Mouse (Mus musculus) ovary, postnatal 36 days (tissue): ENCODE data around the gene Bace2.
A peak's percentile ranks its signal among the peaks of the same experiment; 100 is the strongest.

Experiments used
- DNase-seq: peaks from one replicate; pipeline ENCODE4 v3.0.0; 2022; ENCODE audit warnings: low spot score, mixed read lengths

The Bace2 gene

GRCm38 (mm10) chr16:97467993-97468791 is 111.7 kb downstream of the Bace2 start:
- no peak for DNase-seq

- DNase-seq: no peak
These were observed 118.1 kb downstream of the Bace2 start for GRCm38 (mm10) chr16:97474671-97475070.

GRCm38 (mm10) chr16:97475581-97475980 is 119.0 kb downstream of the Bace2 start:
- DNase-seq: peak; percentile 23

- DNase-seq: peak; percentile 8
These were observed 120.0 kb downstream of the Bace2 start for GRCm38 (mm10) chr16:97476524-97476923.

GRCm38 (mm10) chr16:97478655-97479054 is 122.1 kb downstream of the Bace2 start:
- no peak for DNase-seq

- no peak for DNase-seq
These were observed 135.8 kb downstream of the Bace2 start for GRCm38 (mm10) chr16:97492369-97492768.
